Mouse (Mus musculus) forelimb bud, embryonic 11.5 days (tissue): ENCODE results near the gene Gnai3.

ENCODE experiments used
- DNase-seq: peaks from one replicate; pipeline ENCODE4 v3.0.0-alpha.2; 2012; ENCODE audit warnings: low read depth, low spot score

The Gnai3 gene

DNA sequence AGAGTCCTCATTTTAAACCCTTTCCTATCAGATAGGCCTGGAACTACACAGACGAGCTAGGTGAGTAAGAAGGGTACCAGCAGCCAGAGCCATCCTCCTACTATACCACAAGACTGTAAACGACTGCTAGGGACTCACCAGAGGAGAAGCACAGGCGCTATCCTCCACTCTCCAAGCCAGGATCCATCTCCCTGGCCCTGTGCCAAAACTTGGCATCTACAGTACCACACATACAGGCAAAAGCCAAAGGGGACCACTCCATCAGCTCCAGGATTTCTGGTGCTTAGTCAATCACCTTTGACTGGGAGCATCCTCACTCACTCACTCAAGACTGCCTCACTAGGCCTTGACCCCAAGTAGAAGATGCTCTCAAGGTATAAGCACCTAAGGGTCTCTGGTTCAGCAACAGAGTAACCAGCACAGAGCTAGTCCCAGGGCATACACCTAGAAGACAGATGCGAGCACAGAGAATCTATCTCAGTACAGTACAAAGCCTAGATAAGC lies 62.0 kb downstream of the Gnai3 start:
- no peak for DNase-seq

DNA sequence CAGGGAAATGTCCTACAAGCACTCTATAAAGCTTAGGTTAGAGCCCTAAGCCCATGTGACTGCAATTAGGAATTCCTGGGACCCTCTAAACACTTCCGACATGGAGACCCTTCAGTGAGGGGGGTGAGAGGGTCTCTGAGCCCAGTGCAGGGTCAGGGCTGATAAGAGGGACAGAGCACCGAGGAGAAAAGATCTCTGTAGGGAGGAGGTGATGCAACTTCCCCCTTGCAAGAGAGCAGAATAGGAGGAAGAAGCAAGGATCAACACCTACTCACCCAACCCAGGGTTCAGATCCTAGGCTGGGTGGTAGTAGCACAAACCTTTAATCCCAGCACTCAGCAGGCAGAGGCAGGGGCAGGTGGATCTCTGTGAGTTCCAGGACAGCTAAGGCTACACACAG lies 62.8 kb downstream of the Gnai3 start:
- DNase-seq: no peak

DNA sequence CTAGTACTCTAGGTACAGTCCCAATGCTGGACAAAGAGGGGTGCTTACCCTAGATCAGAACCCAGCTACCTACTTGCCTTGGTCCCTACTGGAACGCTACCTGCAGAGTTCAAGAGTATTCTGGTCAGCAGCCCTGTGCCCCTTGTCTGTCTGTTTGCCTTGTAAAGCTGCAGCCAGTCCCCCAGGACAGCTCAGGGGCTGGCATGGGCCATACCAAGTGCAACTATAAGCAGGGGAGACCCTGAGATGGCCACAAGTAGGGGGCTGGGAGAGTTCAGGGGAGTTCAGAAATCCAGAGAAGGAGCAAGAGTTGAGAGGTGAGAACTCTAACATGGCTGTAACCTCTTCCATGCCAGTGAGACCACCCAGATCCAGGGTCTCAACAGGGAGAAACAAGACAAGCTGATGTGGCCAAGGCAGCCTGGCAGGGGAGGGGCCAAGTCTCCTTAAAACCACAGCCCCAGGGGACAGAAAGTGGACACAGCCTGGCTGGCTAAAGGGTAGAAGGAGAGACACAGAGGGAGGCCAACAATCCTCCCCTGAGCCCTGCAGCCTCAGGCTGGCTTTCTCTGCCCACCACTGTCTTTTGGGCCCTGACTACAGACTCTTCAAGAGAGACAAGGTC lies 63.6 kb downstream of the Gnai3 start:
- DNase-seq: no peak

DNA sequence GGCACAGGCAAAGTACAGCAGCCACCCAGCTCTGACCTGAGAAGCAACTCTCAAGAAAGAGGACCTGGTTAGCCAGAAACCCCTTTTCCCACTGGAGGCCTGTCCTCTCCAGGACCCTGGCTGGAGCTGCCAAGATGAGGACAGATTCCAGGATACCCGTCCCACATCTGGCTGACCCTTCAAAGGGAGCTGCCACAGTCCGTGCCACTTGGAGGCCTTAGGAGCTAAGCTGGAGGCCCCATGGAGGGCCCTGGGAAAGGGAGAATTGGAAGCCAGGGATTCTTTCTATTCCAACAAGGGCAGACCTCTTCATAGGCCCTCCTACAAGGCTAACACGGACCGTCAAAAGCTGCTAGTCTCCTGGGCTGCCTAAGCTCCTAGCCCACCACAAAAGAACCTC lies 64.3 kb downstream of the Gnai3 start:
- DNase-seq: no peak

- DNase-seq: no peak
These were observed 69.1 kb downstream of the Gnai3 start for GRCm38 (mm10) chr3:108076836-108077235.

- DNase-seq: no peak
These were observed 72.9 kb downstream of the Gnai3 start for GRCm38 (mm10) chr3:108072983-108073569.

GRCm38 (mm10) chr3:108070295-108071293 lies 75.4 kb downstream of the Gnai3 start:
- peak; percentile 29 for DNase-seq

GRCm38 (mm10) chr3:108069231-108069870 lies 76.6 kb downstream of the Gnai3 start:
- no peak for DNase-seq

DNA sequence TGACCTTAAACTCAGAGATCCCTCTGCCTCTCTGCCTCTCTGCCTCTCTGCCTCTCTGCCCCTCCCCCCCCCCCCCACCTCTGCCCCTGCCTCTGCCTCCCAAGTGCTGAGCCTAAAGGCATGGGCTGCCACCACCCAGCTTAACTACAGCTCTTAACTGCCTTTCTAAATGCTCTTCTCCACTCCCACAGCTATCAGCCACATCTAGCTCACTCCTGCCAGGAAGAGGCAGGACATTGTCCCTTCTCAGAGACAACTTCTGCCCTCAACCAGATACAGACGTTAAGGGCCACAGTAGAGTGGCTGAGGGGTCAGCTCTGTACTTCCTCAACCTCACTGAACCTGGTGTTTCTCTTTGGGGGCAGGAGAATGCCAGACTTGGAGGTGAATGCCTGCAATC lies 77.1 kb downstream of the Gnai3 start:
- DNase-seq: no peak

DNA sequence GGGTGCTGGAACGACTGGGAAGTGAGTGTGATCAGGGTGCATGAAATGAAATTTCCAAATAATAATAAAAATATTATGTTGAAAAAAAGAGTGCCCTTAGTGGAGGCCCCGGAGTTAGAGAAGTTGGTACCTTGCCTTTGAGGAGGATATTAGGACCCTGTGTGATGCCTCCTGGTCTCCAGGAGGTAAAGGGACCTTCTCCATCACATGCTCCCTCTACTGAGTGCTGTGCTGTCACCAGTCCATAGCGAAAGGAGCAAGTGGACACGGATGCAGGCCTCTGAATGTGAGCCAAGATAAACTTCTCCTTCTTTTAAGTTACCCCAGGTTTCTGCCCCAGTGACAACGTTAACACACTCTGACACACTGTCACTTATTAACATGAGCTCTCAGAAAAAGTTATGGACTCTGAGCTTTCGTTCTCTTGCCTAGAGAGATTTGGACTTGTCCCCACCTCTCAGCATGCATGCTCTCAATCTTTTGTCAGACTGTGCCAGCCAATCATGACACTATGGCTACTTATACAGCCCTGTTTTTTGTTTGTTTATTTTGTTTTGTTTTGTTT lies 78.5 kb downstream of the Gnai3 start:
- no peak for DNase-seq

GRCm38 (mm10) chr3:108065551-108065950 lies 80.4 kb downstream of the Gnai3 start:
- no peak for DNase-seq

DNA sequence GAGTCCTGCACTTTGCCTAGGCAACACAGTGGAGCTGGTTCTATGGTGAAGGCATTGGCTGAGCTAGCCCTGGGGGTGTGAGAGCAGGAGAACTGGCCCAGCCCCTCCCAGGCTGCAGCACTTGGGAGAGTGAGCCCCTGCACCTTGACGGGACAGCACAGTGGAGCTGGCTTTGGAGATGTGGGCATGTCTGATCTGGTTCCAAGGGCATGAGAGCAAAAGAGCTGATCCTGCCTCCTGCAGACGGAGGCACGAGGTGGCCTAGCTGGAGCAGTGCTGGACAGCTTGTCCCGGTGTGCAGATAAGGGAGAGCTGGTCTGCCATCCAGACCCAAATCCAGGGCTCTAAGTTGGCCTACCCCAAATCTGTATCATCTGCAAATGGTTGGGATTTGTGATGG lies 81.3 kb downstream of the Gnai3 start:
- no peak for DNase-seq

GRCm38 (mm10) chr3:108062648-108063047 lies 83.3 kb downstream of the Gnai3 start:
- no peak for DNase-seq

DNA sequence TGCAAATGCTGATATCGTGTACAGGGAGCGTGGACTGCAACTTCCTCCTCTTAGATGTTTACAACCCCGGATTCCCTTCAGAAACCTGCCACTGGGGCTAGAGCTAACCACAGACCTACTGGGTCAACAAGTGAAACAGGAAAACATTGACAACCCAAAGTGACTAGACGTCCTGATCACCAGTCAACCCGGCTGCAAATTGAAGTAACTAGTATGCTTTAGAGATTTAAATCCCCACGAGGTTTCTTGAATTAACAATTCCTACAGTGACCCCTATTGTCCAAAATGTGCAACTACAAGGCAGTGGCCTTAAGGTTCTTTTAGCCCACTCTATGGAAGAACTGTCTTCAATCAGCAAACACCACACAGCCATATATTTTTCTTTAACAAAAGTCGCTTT lies 84.5 kb downstream of the Gnai3 start:
- DNase-seq: peak; percentile 81
